Mouse (Mus musculus) liver, embryonic 14.5 days (tissue): Measurements from ENCODE around the gene Fam71f2. TPM values are rescaled to one million over a fixed set of nuclear protein-coding genes. Genes with fewer than 3 reads are reported as not detected.

Experiments used
- ATAC-seq: fragments of 200-750 bp; cut with Nextera tagmentation; 2 replicates; pipeline ENCODE4 v1.8.0; 2017; ENCODE audit warnings: moderate number of reproducible peaks, mild to moderate bottlenecking, moderate library complexity; ENCODE audit not compliant: insufficient read depth
- DNase-seq, 3 experiments: peaks; one replicate each; pipeline ENCODE4 v3.0.0-alpha.2; 2012 to 2013; ENCODE audit warnings: low read depth in 3 of 3, low spot score in 3 of 3
- H3K27ac ChIP-seq: fragments of 300-500 bp; sonication (generic); 2 replicates; pipeline ENCODE4 v1.5.1; 2014; ENCODE audit warnings: moderate library complexity, mild to moderate bottlenecking, control low read depth, inconsistent platforms
- H3K27me3 ChIP-seq: fragments of 300-500 bp; sonication (generic); 2 replicates; pipeline ENCODE4 v1.6.1; 2014; ENCODE audit warnings: mild to moderate bottlenecking, low read length, moderate library complexity; ENCODE audit not compliant: control insufficient read depth, insufficient read depth
- H3K36me3 ChIP-seq: fragments of 300-500 bp; sonication (generic); replicated peaks from 2 replicates; pipeline ENCODE4 v1.6.1; 2014; ENCODE audit warnings: low read depth; ENCODE audit not compliant: control insufficient read depth, insufficient read depth
- H3K4me1 ChIP-seq, 2 experiments: fragments of 200-500 bp in 1 of 2; fragments of 300-500 bp in 1 of 2; sonication (generic) in 1 of 2; replicated peaks; 2 replicates each; pipeline ENCODE4 v1.6.1; 2012 to 2014; ENCODE audit warnings: antibody characterized with exemption in 1 of 2, inconsistent platforms in 1 of 2, low read length in 1 of 2; ENCODE audit not compliant: control insufficient read depth in 2 of 2, insufficient read depth in 2 of 2
- H3K4me2 ChIP-seq: fragments of 300-500 bp; sonication (generic); 2 replicates; pipeline ENCODE4 v1.6.1; 2014; ENCODE audit warnings: low read depth, mild to moderate bottlenecking, control low read depth, moderate library complexity
- H3K4me3 ChIP-seq, 2 experiments: fragments of 200-500 bp in 1 of 2; fragments of 300-500 bp in 1 of 2; sonication (generic) in 1 of 2; 2 replicates each; pipeline ENCODE4 v1.5.1; 2012 to 2014; ENCODE audit warnings: low read depth in 2 of 2, low read length in 2 of 2, mild to moderate bottlenecking in 2 of 2, control low read depth in 1 of 2, inconsistent platforms in 1 of 2, moderate library complexity in 1 of 2; ENCODE audit not compliant: insufficient read depth in 1 of 2
- H3K9ac ChIP-seq: fragments of 300-500 bp; sonication (generic); replicated peaks from 2 replicates; pipeline ENCODE4 v1.6.1; 2014; ENCODE audit warnings: mild to moderate bottlenecking, control low read depth, moderate library complexity
- H3K9me3 ChIP-seq: fragments of 300-500 bp; sonication (generic); 2 replicates; pipeline ENCODE4 v1.6.1; 2016; ENCODE audit warnings: low read length, mixed read lengths; ENCODE audit not compliant: control insufficient read depth
- CTCF ChIP-seq: IDR thresholded peaks from 2 replicates; pipeline ENCODE4 v1.5.1; 2016; ENCODE audit warnings: antibody characterized with exemption, low read depth, control low read depth
- EP300 ChIP-seq: IDR thresholded peaks from 2 replicates; pipeline ENCODE4 v1.6.1; 2016; ENCODE audit warnings: antibody characterized with exemption, low read depth
- WGBS: fragments of 180-500 bp; shearing (Covaris S2); extraction: QIAGEN DNeasy Blood & Tissue Kit; methylation state at CpG from one replicate; pipeline ENCODE4 v1.1.7; 2014; ENCODE audit not compliant: insufficient replicate concordance; 5-methylcytosine and 5-hydroxymethylcytosine counted together
- polyA plus RNA-seq, 2 experiments: library from polyadenylated mRNA; depleted of rRNA in 1 of 2; stranded (reverse) in 1 of 2; unstranded in 1 of 2; fragments of >200 nt; fragmentation: Nextera tagmentation in 1 of 2; extraction: Ambion mirVana in 1 of 2; gene quantifications; 2 replicates each; pipeline versions ENCODE4 v1.2.1 to v1.2.3; 2012 to 2014

Fam71f2 gene
- 0.17 and 0.23 TPM in 2 replicates for polyA plus RNA-seq (2012; rRNA removed)
- polyA plus RNA-seq (2014; fragmentation: Nextera tagmentation; extraction: Ambion mirVana), result not detected in 2 replicates

- no peaks in the 10 kb centered on the region for H3K9me3 ChIP-seq
- H3K36me3 ChIP-seq, result peaks cover 3% of the 10 kb centered on the region
- no peak within 1 kb of the TSS for H3K4me3 ChIP-seq
- H3K4me1 ChIP-seq, result peaks cover 0 to 2% of the 10 kb centered on the region in 2 experiments; a peak in 1 of 4 replicates
- WGBS, result 65% methylated on average over 8 of the region's 8 CpGs
- H3K27ac ChIP-seq, result no peak within 1 kb of the TSS
- ATAC-seq (no peak), DNase-seq (no peak)
- H3K9ac ChIP-seq, result no peak within 1 kb of the TSS
- no peak within 1 kb of the TSS for H3K4me2 ChIP-seq
- no peaks in the 10 kb centered on the region for H3K27me3 ChIP-seq
- TF ChIP-seq CTCF (no peak), EP300 (no peak)
Measured at GRCm38 (mm10) chr6:29279293-29279692, at the start of gene Fam71f2. Gene Fam71f2 (plus strand): TSS chr6:29279593.

GRCm38 (mm10) chr6:29230386-29230785, 49.0 kb upstream of the Fam71f2 start:
- TF ChIP-seq CTCF (no peak), EP300 (no peak)
- H3K4me1 ChIP-seq, result peaks cover 0 to 5% of the 10 kb centered on the region in 2 experiments; a peak in 2 of 4 replicates
- H3K4me2 ChIP-seq, result no peak overlapping the region
- no peak overlapping the region for H3K27ac ChIP-seq
- H3K4me3 ChIP-seq, result no peak overlapping the region
- no peak overlapping the region for H3K9ac ChIP-seq
- ATAC-seq (no peak), DNase-seq (no peak)
- H3K36me3 ChIP-seq, result no peaks in the 10 kb centered on the region
- H3K27me3 ChIP-seq, result no peaks in the 10 kb centered on the region
- 67% methylated on average over 6 of the region's 6 CpGs for WGBS
- no peaks in the 10 kb centered on the region for H3K9me3 ChIP-seq

GRCm38 (mm10) chr6:29231799-29232198, 47.6 kb upstream of the Fam71f2 start:
- H3K9ac ChIP-seq, result no peak overlapping the region
- no peaks in the 10 kb centered on the region for H3K9me3 ChIP-seq
- H3K4me1 ChIP-seq, result peaks cover 0 to 5% of the 10 kb centered on the region in 2 experiments; a peak in 2 of 4 replicates
- ATAC-seq, result no peak
- H3K36me3 ChIP-seq, result no peaks in the 10 kb centered on the region
- no peaks in the 10 kb centered on the region for H3K27me3 ChIP-seq
- 56% methylated on average over 3 of the region's 3 CpGs for WGBS
- no peak overlapping the region for H3K4me2 ChIP-seq
- no peak overlapping the region for H3K4me3 ChIP-seq
- TF ChIP-seq CTCF (no peak), EP300 (no peak)
- H3K27ac ChIP-seq, result no peak overlapping the region
- no peak for DNase-seq

DNA sequence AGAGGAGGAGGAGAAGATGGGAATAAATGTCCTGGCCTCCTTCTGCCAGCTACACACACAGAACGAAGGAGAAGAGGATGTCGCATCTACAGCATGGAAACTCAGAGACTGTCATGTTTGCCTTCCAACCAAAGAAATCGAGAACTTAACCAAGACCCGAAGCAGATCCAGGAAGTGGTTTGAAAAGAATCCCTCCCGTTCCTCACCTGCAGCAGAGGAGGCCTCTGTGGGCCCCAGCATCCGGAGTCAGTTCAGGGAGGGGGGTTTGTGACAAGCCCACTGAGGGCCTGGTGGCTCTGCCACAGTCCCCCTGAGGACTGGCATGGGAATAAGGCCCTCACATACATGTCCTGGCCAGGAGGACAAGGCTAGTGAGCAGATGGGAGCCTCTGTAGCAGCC, 47.1 kb upstream of the Fam71f2 start:
- Histone ChIP-seq H3K27ac (no peak overlapping the region), H3K27me3 (no peaks in the 10 kb centered on the region), H3K36me3 (no peaks in the 10 kb centered on the region), H3K4me1 (peaks cover 0 to 5% of the 10 kb centered on the region in 2 experiments; a peak in 2 of 4 replicates), H3K9me3 (no peaks in the 10 kb centered on the region), H3K4me2 (no peak overlapping the region), H3K4me3 (no peak overlapping the region), H3K9ac (no peak overlapping the region)
- no peak for TF ChIP-seq CTCF
- no peak for TF ChIP-seq EP300
- 37% methylated on average over 6 of the region's 6 CpGs for WGBS
- DNase-seq (no peak), ATAC-seq (no peak)

GRCm38 (mm10) chr6:29233710-29234109, 45.7 kb upstream of the Fam71f2 start:
- H3K9ac ChIP-seq, result no peak overlapping the region
- peaks cover 0 to 5% of the 10 kb centered on the region in 2 experiments; a peak in 2 of 4 replicates for H3K4me1 ChIP-seq
- no peak overlapping the region for H3K4me2 ChIP-seq
- 49% methylated on average over 3 of the region's 3 CpGs for WGBS
- H3K9me3 ChIP-seq, result no peaks in the 10 kb centered on the region
- no peaks in the 10 kb centered on the region for H3K27me3 ChIP-seq
- H3K4me3 ChIP-seq, result no peak overlapping the region
- ATAC-seq (no peak), DNase-seq (no peak)
- TF ChIP-seq EP300 (no peak), CTCF (no peak)
- no peak overlapping the region for H3K27ac ChIP-seq
- H3K36me3 ChIP-seq, result no peaks in the 10 kb centered on the region
